Comparison of ENCODE assay signal across 27 mouse cellular contexts in the genomic region with DNA sequence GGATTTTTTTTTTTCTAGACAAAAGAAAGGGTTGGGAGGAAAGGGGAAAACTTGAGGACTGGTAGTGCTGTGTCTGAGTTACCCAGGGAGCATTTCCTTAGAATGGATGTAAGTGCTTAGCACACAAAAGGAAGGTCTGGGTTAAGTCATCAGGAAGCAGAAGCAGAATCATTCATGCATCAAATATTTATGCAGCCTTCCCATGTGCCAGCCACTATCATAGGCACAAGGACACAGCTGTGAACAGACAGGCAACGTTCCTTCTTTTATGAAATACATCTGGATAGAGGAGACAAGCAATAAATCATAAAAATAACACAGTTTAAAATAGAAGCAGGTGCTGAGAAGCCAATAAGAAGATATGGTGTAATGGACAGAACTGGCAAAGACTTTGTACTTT. TPM values are rescaled to one million over a fixed set of nuclear protein-coding genes. Genes with fewer than 3 reads are reported as not detected.
DNase-seq lines count a peak whose midpoint lies in the region; ATAC-seq and TF ChIP-seq lines count a peak whose summit lies in the region.
"Had no signal": no experiment of that assay in that cellular context is flagged by ENCODE, and none has a peak within 500 bp of the region (broad histone marks: within the 10 kb centered on the region; RNA-seq: fewer than 3 reads in every experiment).

No protein-coding gene starts in this region.

- no peak overlapping the region for H3K9ac ChIP-seq in hindbrain, embryonic 12.5 days
- no peak overlapping the region for H3K9ac ChIP-seq in hindbrain, postnatal 0 days (replicated peaks; ENCODE audit: low read length)
- H3K9ac ChIP-seq in forebrain, postnatal 0 days, result no peak overlapping the region
- H3K9ac ChIP-seq: embryonic facial prominence, embryonic 15.5 days; heart, embryonic 15.5 days; hindbrain, embryonic 15.5 days had no signal

- no peaks in the 10 kb centered on the region for H3K27me3 ChIP-seq in hindbrain, embryonic 12.5 days
- no peaks in the 10 kb centered on the region for H3K27me3 ChIP-seq in hindbrain, postnatal 0 days (ENCODE audit: insufficient read depth, low read length)
- H3K27me3 ChIP-seq in forebrain, postnatal 0 days (ENCODE audit: insufficient read depth, low read length), result no peaks in the 10 kb centered on the region
- H3K27me3 ChIP-seq: embryonic facial prominence, embryonic 15.5 days; heart, embryonic 15.5 days; hindbrain, embryonic 15.5 days had no signal

- peak; percentile 58; the same call in 1 of the 2 replicates for ATAC-seq in hindbrain, embryonic 12.5 days (ENCODE audit: low FRiP score)
- no peak for ATAC-seq in hindbrain, postnatal 0 days
- no peak for ATAC-seq in forebrain, postnatal 0 days
- ATAC-seq: forebrain, embryonic 14.5 days had no signal

- H3K4me1 ChIP-seq in hindbrain, embryonic 12.5 days, result no peaks in the 10 kb centered on the region
- H3K4me1 ChIP-seq in hindbrain, postnatal 0 days (ENCODE audit: insufficient read depth, low read length), result no peaks in the 10 kb centered on the region
- H3K4me1 ChIP-seq in forebrain, postnatal 0 days (ENCODE audit: insufficient read depth), result no peaks in the 10 kb centered on the region
- H3K4me1 ChIP-seq: embryonic facial prominence, embryonic 15.5 days; forebrain, embryonic 10.5 days; hindbrain, embryonic 15.5 days had no signal

- H3K4me2 ChIP-seq in hindbrain, embryonic 12.5 days (replicated peaks), result no peak overlapping the region
- no peak overlapping the region for H3K4me2 ChIP-seq in hindbrain, postnatal 0 days (ENCODE audit: low read depth, low read length)
- H3K4me2 ChIP-seq in forebrain, postnatal 0 days (ENCODE audit: low read depth), result no peak overlapping the region
- H3K4me2 ChIP-seq: embryonic facial prominence, embryonic 15.5 days; heart, embryonic 11.5 days; heart, embryonic 15.5 days; hindbrain, embryonic 15.5 days had no signal

- no peak overlapping the region for H3K27ac ChIP-seq in hindbrain, embryonic 12.5 days
- H3K27ac ChIP-seq in hindbrain, postnatal 0 days, result no peak overlapping the region
- no peak overlapping the region for H3K27ac ChIP-seq in forebrain, postnatal 0 days (ENCODE audit: low read depth, low read length)
- H3K27ac ChIP-seq: embryonic facial prominence, embryonic 15.5 days; forebrain, embryonic 10.5 days; heart, adult 2 months; heart, embryonic 15.5 days; hindbrain, embryonic 15.5 days had no signal

- no peaks in the 10 kb centered on the region for H3K9me3 ChIP-seq in hindbrain, embryonic 12.5 days (replicated peaks)
- H3K9me3 ChIP-seq in hindbrain, postnatal 0 days (ENCODE audit: low read length), result no peaks in the 10 kb centered on the region
- H3K9me3 ChIP-seq in forebrain, postnatal 0 days (ENCODE audit: low read length), result no peaks in the 10 kb centered on the region
- H3K9me3 ChIP-seq: embryonic facial prominence, embryonic 15.5 days; forebrain, embryonic 10.5 days; heart, embryonic 15.5 days; hindbrain, embryonic 15.5 days had no signal

- DNase-seq in hindbrain, postnatal 0 days (ENCODE audit: low spot score), result no peak
- peak; percentile 32 for DNase-seq in 3T3-L1 (ENCODE audit: low read depth, low spot score)
- DNase-seq in forelimb bud, embryonic 11.5 days (ENCODE audit: low read depth, low spot score), result peak; percentile 9
- DNase-seq in retina, postnatal 1 day, result peak; percentile 4
- DNase-seq in spleen, postnatal 14 days (ENCODE audit: low spot score in 2 of 2), result no peak
- no peak for DNase-seq in forebrain, postnatal 0 days
- DNase-seq: adrenal gland, adult 8-10 months; adrenal gland, postnatal 36 days; cerebellum, adult 2 months; cerebellum, postnatal 14 days; embryo, embryonic 11 days; gastrocnemius, postnatal 14 days; heart, adult 2 months; heart, postnatal 14 days had no signal

- no peaks in the 10 kb centered on the region for H3K36me3 ChIP-seq in hindbrain, embryonic 12.5 days
- no peaks in the 10 kb centered on the region for H3K36me3 ChIP-seq in hindbrain, postnatal 0 days (ENCODE audit: insufficient read depth, low read length)
- no peaks in the 10 kb centered on the region for H3K36me3 ChIP-seq in forebrain, postnatal 0 days (ENCODE audit: insufficient read depth)
- H3K36me3 ChIP-seq: embryonic facial prominence, embryonic 15.5 days; forebrain, embryonic 10.5 days; heart, embryonic 15.5 days; hindbrain, embryonic 15.5 days had no signal

- H3K4me3 ChIP-seq in hindbrain, embryonic 12.5 days, result no peak overlapping the region
- H3K4me3 ChIP-seq in hindbrain, postnatal 0 days (ENCODE audit: low read length), result no peak overlapping the region
- H3K4me3 ChIP-seq in forebrain, postnatal 0 days (ENCODE audit: low read depth, low read length), result no peak overlapping the region
- H3K4me3 ChIP-seq: embryonic facial prominence, embryonic 15.5 days; erythroblast, embryonic 14.5 days; forebrain, embryonic 10.5 days; heart, adult 2 months; heart, embryonic 15.5 days; hindbrain, embryonic 15.5 days had no signal

- TF ChIP-seq CTCF in hindbrain, postnatal 0 days (IDR thresholded peaks at IDR 0.05; ENCODE audit: low read depth), result no peak
- TF ChIP-seq CTCF in forebrain, postnatal 0 days (IDR thresholded peaks at IDR 0.05; ENCODE audit: low read depth), result no peak

- WGBS in hindbrain, embryonic 12.5 days, result 39% methylated on average over 1 of the region's 1 CpGs
- WGBS in hindbrain, postnatal 0 days, result 30% methylated on average over 1 of the region's 1 CpGs
- WGBS in forebrain, postnatal 0 days, result 73% methylated on average over 1 of the region's 1 CpGs

RNA-seq across cellular contexts. Expression of gene Cldn1, which starts 32.4 kb away (rescaled TPM):
- 8.7 and 10.0 TPM in 2 replicates for polyA plus RNA-seq in hindbrain, embryonic 12.5 days (2016; fragmentation: Nextera tagmentation; extraction: Ambion mirVana)
- total RNA-seq in hindbrain, postnatal 0 days (2014; rRNA removed), result 9.1 and 10.7 TPM in 2 replicates
- polyA plus RNA-seq in hindbrain, postnatal 0 days (2015; fragmentation: Nextera tagmentation; extraction: Ambion mirVana), result 8.8 and 9.0 TPM in 2 replicates
- total RNA-seq in forebrain, postnatal 0 days (2014; rRNA removed), result 4.9 and 5.3 TPM in 2 replicates
- polyA plus RNA-seq in forebrain, postnatal 0 days (2015; fragmentation: Nextera tagmentation; extraction: Ambion mirVana), result 4.5 and 5.8 TPM in 2 replicates
- polyA plus RNA-seq: erythroblast, embryonic 14.5 days had no signal

RNA-seq across cellular contexts. Expression of gene Cldn16, which starts 58.9 kb away (rescaled TPM):
- polyA plus RNA-seq in hindbrain, embryonic 12.5 days (2016; fragmentation: Nextera tagmentation; extraction: Ambion mirVana), result not detected in 2 replicates
- not detected in 2 replicates for total RNA-seq in hindbrain, postnatal 0 days (2014; rRNA removed)
- polyA plus RNA-seq in hindbrain, postnatal 0 days (2015; fragmentation: Nextera tagmentation; extraction: Ambion mirVana), result not detected in 2 replicates
- not detected in 2 replicates for total RNA-seq in forebrain, postnatal 0 days (2014; rRNA removed)
- polyA plus RNA-seq in forebrain, postnatal 0 days (2015; fragmentation: Nextera tagmentation; extraction: Ambion mirVana), result 0.35 TPM in 1 of 2 replicates, not detected in the other
- total RNA-seq: adrenal gland, adult 8-10 months; adrenal gland, postnatal 36 days; common myeloid progenitor, adult 5-6 weeks; ES-E14; gastrocnemius, adult 18-20 months; gastrocnemius, postnatal 14 days; heart, adult 2 months; heart, postnatal 14 days had no signal
- polyA plus RNA-seq: cerebellum, adult 2 months; embryonic facial prominence, embryonic 11.5 days; embryonic facial prominence, embryonic 15.5 days; erythroblast, embryonic 14.5 days; forebrain, embryonic 10.5 days; forebrain, embryonic 14.5 days; heart, adult 2 months; heart, embryonic 11.5 days; heart, embryonic 15.5 days; hindbrain, embryonic 15.5 days; intestine, embryonic 14.5 days had no signal

Comparison
In these comparisons a context has a peak if more than half of its experiments do, and no peak if none do; other contexts are left out.
1. DNase-seq: peak in 3T3-L1 (single experiment), forelimb bud, embryonic 11.5 days (single experiment) and retina, postnatal 1 day (single experiment); none in hindbrain, postnatal 0 days (single experiment), spleen, postnatal 14 days (0 of 2) and forebrain, postnatal 0 days (single experiment).